Mouse (Mus musculus) myocyte (in vitro differentiated cells): Measurements from ENCODE around the gene Dnal1. TPM values are rescaled to one million over a fixed set of nuclear protein-coding genes. Genes with fewer than 3 reads are reported as not detected.

ENCODE experiments used
- H3K27me3 ChIP-seq: one replicate; pipeline ENCODE4 v1.6.1; 2011; ENCODE audit not compliant: control insufficient read depth, insufficient read depth, insufficient read length
- H3K36me3 ChIP-seq: one replicate; pipeline ENCODE4 v1.6.1; 2011; ENCODE audit not compliant: control insufficient read depth, insufficient read depth
- H3K4me2 ChIP-seq: one replicate; pipeline ENCODE4 v1.6.1; 2011; ENCODE audit warnings: low read depth, control low read depth
- H3K4me3 ChIP-seq: one replicate; pipeline ENCODE4 v1.5.1; 2011; ENCODE audit warnings: mild to moderate bottlenecking, control low read depth, moderate library complexity
- H3K79me2 ChIP-seq: one replicate; pipeline ENCODE4 v1.6.1; 2011; ENCODE audit not compliant: control insufficient read depth, insufficient read depth
- H3ac ChIP-seq: one replicate; pipeline ENCODE4 v1.6.1; 2011; ENCODE audit not compliant: control insufficient read depth, insufficient read length
- CEBPB ChIP-seq: IDR thresholded peaks from 2 replicates; pipeline ENCODE4 v1.6.1; 2011; ENCODE audit warnings: mild to moderate bottlenecking, moderate library complexity; ENCODE audit not compliant: poor library complexity, insufficient read depth, severe bottlenecking
- E2F4 ChIP-seq: IDR thresholded peaks from one replicate; pipeline ENCODE4 v1.6.1; 2011; ENCODE audit warnings: mild to moderate bottlenecking, control low read depth, moderate library complexity; ENCODE audit not compliant: insufficient read depth
- MAX ChIP-seq: IDR thresholded peaks from one replicate; pipeline ENCODE4 v1.6.1; 2011; ENCODE audit warnings: low read depth, mild to moderate bottlenecking, control low read depth
- MYOD1 ChIP-seq, 3 experiments: IDR thresholded peaks; one replicate each; pipeline ENCODE4 v1.6.1; 2011; ENCODE audit warnings: control low read depth in 2 of 3, low read depth in 2 of 3, mild to moderate bottlenecking in 2 of 3, moderate library complexity in 1 of 3; ENCODE audit not compliant: insufficient read length in 2 of 3, control insufficient read depth in 1 of 3
- MYOG ChIP-seq, 3 experiments: IDR thresholded peaks; one replicate each; pipeline ENCODE4 v1.6.1; 2011; ENCODE audit warnings: control low read depth in 2 of 3, low read depth in 2 of 3, mild to moderate bottlenecking in 2 of 3; ENCODE audit not compliant: insufficient read length in 2 of 3, control insufficient read depth in 1 of 3, insufficient read depth in 1 of 3
- POLR2A ChIP-seq: IDR thresholded peaks from one replicate; pipeline ENCODE4 v1.6.1; 2011; ENCODE audit warnings: low read depth, mild to moderate bottlenecking, control low read depth, moderate library complexity; ENCODE audit not compliant: insufficient read length
- POLR2AphosphoS2 ChIP-seq: IDR thresholded peaks from one replicate; pipeline ENCODE4 v1.6.1; 2011; ENCODE audit warnings: low read depth, control low read depth; ENCODE audit not compliant: insufficient read length
- REST ChIP-seq: IDR thresholded peaks from one replicate; pipeline ENCODE4 v1.6.1; 2011; ENCODE audit warnings: mild to moderate bottlenecking, control low read depth, moderate library complexity; ENCODE audit not compliant: insufficient read depth, insufficient read length
- SRF ChIP-seq: IDR thresholded peaks from one replicate; pipeline ENCODE4 v1.6.1; 2011; ENCODE audit warnings: low read depth; ENCODE audit not compliant: control insufficient read depth, insufficient read length
- TCF12 ChIP-seq: IDR thresholded peaks from one replicate; pipeline ENCODE4 v1.6.1; 2011; ENCODE audit warnings: mild to moderate bottlenecking, control low read depth; ENCODE audit not compliant: poor library complexity, insufficient read depth, severe bottlenecking
- TCF3 ChIP-seq: IDR thresholded peaks from one replicate; pipeline ENCODE4 v1.6.1; 2011; ENCODE audit warnings: low read depth, control low read depth; ENCODE audit not compliant: insufficient read length
- USF1 ChIP-seq: IDR thresholded peaks from one replicate; pipeline ENCODE4 v1.6.1; 2011; ENCODE audit warnings: low read depth, mild to moderate bottlenecking, control low read depth, moderate library complexity
- polyA plus RNA-seq: library from polyadenylated mRNA; unstranded; fragments of >200 nt; fragmentation: generic; extraction: Trizol; gene quantifications from one replicate; pipeline ENCODE4 v1.2.1, GENCODE M21; 2012; ENCODE audit warnings: missing spikeins

Dnal1 gene
- polyA plus RNA-seq, 1 experiment: 11.4 TPM

DNA sequence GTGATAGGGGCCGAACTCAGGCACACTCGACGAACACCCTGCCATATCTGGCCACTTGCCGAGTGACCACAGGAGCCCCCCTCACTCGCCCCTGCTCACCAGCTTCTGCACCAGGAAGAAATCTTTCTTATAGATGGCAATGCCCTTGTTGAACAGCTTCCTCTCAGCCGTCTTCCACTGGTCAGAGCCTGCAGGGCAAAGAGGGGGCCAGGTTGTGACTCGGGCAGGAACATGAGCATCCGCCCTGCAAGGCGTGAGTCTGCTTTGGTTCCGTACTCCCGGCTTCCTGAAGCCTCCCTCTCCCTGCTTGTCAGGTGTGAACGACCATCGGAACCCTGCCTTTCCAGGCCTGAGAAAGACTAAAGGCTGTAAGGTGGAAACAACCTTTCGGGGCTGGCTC lies 44.0 kb downstream of the Dnal1 start:
- Histone ChIP-seq H3K4me3 (no peak overlapping the region), H3K4me2 (no peak overlapping the region), H3ac (no peak overlapping the region), H3K79me2 (peaks cover 4% of the 10 kb centered on the region), H3K27me3 (no peaks in the 10 kb centered on the region), H3K36me3 (peaks cover 40% of the 10 kb centered on the region)
- TF ChIP-seq TCF3 (no peak), USF1 (no peak), CEBPB (no peak), TCF12 (no peak), POLR2A (no peak), MYOG (IDR thresholded peaks at IDR 0.05; ENCODE audit: control insufficient read depth in 1 of 3, insufficient read depth in 1 of 3, insufficient read length in 2 of 3, low read depth in 2 of 3) (no peak), MAX (no peak), REST (no peak), POLR2AphosphoS2 (no peak), MYOD1 (IDR thresholded peaks at IDR 0.05; ENCODE audit: control insufficient read depth in 1 of 3, insufficient read length in 2 of 3, low read depth in 2 of 3) (no peak), SRF (no peak), E2F4 (no peak)

DNA sequence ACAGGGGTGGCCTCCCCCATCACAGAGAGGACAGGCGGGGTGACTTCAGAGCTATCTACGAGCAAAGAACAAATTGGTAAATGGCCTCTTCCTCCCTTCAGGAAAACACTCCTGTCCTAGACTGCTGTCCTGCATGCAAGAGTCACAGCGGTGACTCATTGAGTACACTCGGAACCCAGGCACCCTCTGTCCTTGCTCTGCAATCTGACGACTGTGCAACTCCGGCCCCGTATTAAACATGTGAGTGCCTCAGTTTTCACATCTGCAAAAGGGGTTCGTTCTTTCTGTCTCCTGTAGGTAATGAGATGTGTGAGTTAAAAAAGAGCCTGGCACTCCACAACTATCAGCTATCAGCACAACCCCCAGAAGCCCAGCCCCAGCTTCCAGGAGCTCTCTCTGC lies 46.3 kb downstream of the Dnal1 start:
- no peak for TF ChIP-seq REST
- TF ChIP-seq USF1: no peak
- no peak for TF ChIP-seq SRF
- TF ChIP-seq TCF12: no peak
- TF ChIP-seq E2F4: no peak
- TF ChIP-seq MYOD1 (IDR thresholded peaks at IDR 0.05; ENCODE audit: control insufficient read depth in 1 of 3, insufficient read length in 2 of 3, low read depth in 2 of 3): no peak
- no peak for TF ChIP-seq CEBPB
- TF ChIP-seq MAX: no peak
- no peak for TF ChIP-seq POLR2AphosphoS2
- no peak for TF ChIP-seq POLR2A
- TF ChIP-seq TCF3: no peak
- no peak for TF ChIP-seq MYOG (IDR thresholded peaks at IDR 0.05; ENCODE audit: control insufficient read depth in 1 of 3, insufficient read depth in 1 of 3, insufficient read length in 2 of 3, low read depth in 2 of 3)
- Histone ChIP-seq H3K79me2 (peaks cover 24% of the 10 kb centered on the region), H3K4me3 (no peak overlapping the region), H3ac (no peak overlapping the region), H3K27me3 (no peaks in the 10 kb centered on the region), H3K36me3 (peaks cover 36% of the 10 kb centered on the region), H3K4me2 (no peak overlapping the region)

DNA sequence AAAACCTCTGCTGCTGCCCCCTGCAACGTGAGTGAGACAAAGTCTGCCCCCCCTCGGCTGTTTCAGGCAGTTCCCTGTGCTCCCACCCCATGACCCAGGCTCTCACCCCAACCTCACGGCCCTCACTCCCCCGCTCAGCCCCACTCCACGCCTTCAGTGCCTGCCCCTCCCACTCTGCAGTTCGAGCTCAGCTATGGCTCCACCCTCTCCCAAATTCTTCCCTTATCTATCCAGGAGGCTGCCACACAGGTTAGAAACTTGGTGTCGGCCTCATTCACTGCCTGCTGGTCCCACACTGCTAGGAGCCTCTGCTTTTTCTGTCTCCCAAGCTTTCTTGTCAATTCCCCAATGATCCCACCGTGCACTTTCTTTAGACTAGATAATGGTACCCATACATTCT lies 47.0 kb downstream of the Dnal1 start:
- Histone ChIP-seq H3ac (no peak overlapping the region), H3K27me3 (no peaks in the 10 kb centered on the region), H3K4me3 (no peak overlapping the region), H3K79me2 (peaks cover 29% of the 10 kb centered on the region), H3K4me2 (no peak overlapping the region), H3K36me3 (peaks cover 34% of the 10 kb centered on the region)
- TF ChIP-seq POLR2A: no peak
- TF ChIP-seq MAX: no peak
- TF ChIP-seq MYOD1 (IDR thresholded peaks at IDR 0.05; ENCODE audit: control insufficient read depth in 1 of 3, insufficient read length in 2 of 3, low read depth in 2 of 3): no peak
- no peak for TF ChIP-seq POLR2AphosphoS2
- TF ChIP-seq REST: no peak
- no peak for TF ChIP-seq TCF12
- TF ChIP-seq MYOG (IDR thresholded peaks at IDR 0.05; ENCODE audit: control insufficient read depth in 1 of 3, insufficient read depth in 1 of 3, insufficient read length in 2 of 3, low read depth in 2 of 3): no peak
- TF ChIP-seq SRF: no peak
- TF ChIP-seq USF1: no peak
- no peak for TF ChIP-seq TCF3
- TF ChIP-seq CEBPB: no peak
- no peak for TF ChIP-seq E2F4

DNA sequence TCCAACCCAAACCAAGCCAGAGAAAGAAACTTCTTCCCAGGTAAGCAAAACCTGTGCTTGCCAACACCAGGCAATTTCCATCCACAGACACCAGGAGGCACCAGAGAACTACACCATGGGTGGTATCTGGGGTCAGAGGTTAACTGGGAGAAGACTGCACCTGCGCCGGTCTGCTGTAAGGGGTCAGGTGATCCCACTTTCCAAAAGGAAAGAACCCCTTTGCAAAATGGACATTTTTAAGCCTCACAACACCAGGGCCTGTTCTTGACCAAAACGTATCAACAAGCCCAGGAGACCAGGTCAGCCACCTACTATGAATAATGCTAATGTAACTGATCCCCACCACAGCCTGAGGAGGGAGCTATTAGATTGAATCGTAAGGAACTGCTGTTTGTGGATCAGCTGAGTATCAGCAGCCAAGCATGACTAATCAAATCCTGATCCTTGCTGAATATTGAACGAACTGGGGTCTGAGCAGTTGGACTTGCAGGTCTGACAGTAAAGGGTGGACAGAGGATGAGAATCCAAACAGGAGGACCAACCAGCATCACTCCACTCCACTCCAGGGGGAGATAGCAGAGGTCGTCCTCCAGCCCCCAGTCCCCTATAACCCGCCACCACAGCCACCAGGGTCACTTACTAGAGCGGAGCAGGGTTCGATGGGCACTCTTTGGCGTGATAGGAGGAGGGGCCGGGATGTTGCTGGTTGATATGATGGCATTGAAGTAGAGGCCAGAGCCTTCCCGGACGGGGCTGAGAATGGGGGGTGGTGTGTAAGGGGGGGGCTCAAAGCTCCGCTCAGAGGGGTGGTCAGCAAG lies 47.7 kb downstream of the Dnal1 start:
- Histone ChIP-seq H3K27me3 (no peaks in the 10 kb centered on the region), H3K36me3 (peaks cover 30% of the 10 kb centered on the region), H3K4me2 (no peak overlapping the region), H3K79me2 (peaks cover 35% of the 10 kb centered on the region), H3K4me3 (no peak overlapping the region), H3ac (no peak overlapping the region)
- TF ChIP-seq CEBPB (no peak), TCF3 (no peak)

DNA sequence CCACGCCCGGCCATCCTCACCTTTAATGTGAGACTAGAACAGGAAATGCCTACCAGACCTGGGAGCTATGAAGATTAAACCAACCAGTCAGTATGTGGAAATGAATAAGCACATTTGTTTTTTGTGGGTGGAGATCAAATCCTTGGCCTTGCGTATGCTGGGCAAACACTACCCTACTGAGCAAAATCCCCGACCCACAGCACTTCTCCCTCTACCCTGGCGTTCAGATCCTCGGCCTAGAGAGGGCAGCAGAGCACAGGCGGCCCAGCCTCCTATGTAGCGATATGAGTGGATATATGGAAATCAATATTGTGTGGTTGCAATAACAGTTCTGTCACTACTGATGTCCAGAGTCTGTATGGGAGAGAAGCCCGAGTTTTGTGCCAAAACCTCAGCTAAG lies 49.0 kb downstream of the Dnal1 start:
- Histone ChIP-seq H3K4me2 (no peak overlapping the region), H3K79me2 (peaks cover 48% of the 10 kb centered on the region), H3ac (no peak overlapping the region), H3K4me3 (no peak overlapping the region), H3K36me3 (peaks cover 25% of the 10 kb centered on the region), H3K27me3 (no peaks in the 10 kb centered on the region)
- no peak for TF ChIP-seq SRF
- no peak for TF ChIP-seq TCF12
